Mouse (Mus musculus) macrophage (primary cell): ENCODE measurements around the gene Napepld. TPM values are rescaled to one million over a fixed set of nuclear protein-coding genes. Genes with fewer than 3 reads are reported as not detected.

ENCODE experiments used
- H3K27ac ChIP-seq: fragments of 350-480 bp; formaldehyde crosslinking; 2 replicates; pipeline ENCODE4 v1.9.0; 2021
- H3K36me3 ChIP-seq: fragments of 350-480 bp; formaldehyde crosslinking; 2 replicates; pipeline ENCODE4 v1.9.0; 2021; ENCODE audit errors: inconsistent target
- H3K4me3 ChIP-seq: fragments of 350-480 bp; formaldehyde crosslinking; 2 replicates; pipeline ENCODE4 v1.9.0; 2021; ENCODE audit errors: inconsistent target
- H3K79me2 ChIP-seq: fragments of 350-480 bp; formaldehyde crosslinking; 2 replicates; pipeline ENCODE4 v1.9.0; 2021; ENCODE audit errors: inconsistent target
- WGBS: methylation state at CpG from one replicate; pipeline ENCODE4 v1.1.7; 2026; ENCODE audit warnings: inconsistent platforms; ENCODE audit not compliant: missing documents; 5-methylcytosine and 5-hydroxymethylcytosine counted together
- polyA plus RNA-seq: library from polyadenylated mRNA; stranded (reverse); fragments of 250-400 nt; gene quantifications from 3 replicates; pipeline ENCODE4 v1.2.4, GENCODE M21; 2018; ENCODE audit warnings: inconsistent platforms

Napepld gene
- polyA plus RNA-seq, 1 experiment from 2014 or later, result 4.8 TPM

- H3K36me3 ChIP-seq, result no peaks in the 10 kb centered on the region
- no peak overlapping the region for H3K4me3 ChIP-seq
- WGBS, result 95% methylated on average over 8 of the region's 8 CpGs
- no peaks in the 10 kb centered on the region for H3K79me2 ChIP-seq
- H3K27ac ChIP-seq, result no peak overlapping the region
Observed at GRCm38 (mm10) chr5:21667191-21668137, 33.7 kb downstream of the Napepld start.

GRCm38 (mm10) chr5:21663081-21663480, 38.1 kb downstream of the Napepld start:
- no peaks in the 10 kb centered on the region for H3K79me2 ChIP-seq
- 96% methylated on average over 11 of the region's 11 CpGs for WGBS
- H3K27ac ChIP-seq, result no peak overlapping the region
- H3K4me3 ChIP-seq, result no peak overlapping the region
- H3K36me3 ChIP-seq, result peaks cover 20% of the 10 kb centered on the region; the same call in 1 of the 2 replicates

GRCm38 (mm10) chr5:21660850-21661249, 40.3 kb downstream of the Napepld start:
- Histone ChIP-seq H3K79me2 (no peaks in the 10 kb centered on the region), H3K27ac (no peak overlapping the region), H3K36me3 (peaks cover 27% of the 10 kb centered on the region; the same call in 1 of the 2 replicates), H3K4me3 (no peak overlapping the region)
- 98% methylated on average over 6 of the region's 6 CpGs for WGBS

GRCm38 (mm10) chr5:21658623-21659395, 42.4 kb downstream of the Napepld start:
- Histone ChIP-seq H3K79me2 (no peaks in the 10 kb centered on the region), H3K4me3 (no peak overlapping the region), H3K27ac (no peak overlapping the region), H3K36me3 (peaks cover 28% of the 10 kb centered on the region; the same call in 1 of the 2 replicates)
- WGBS, result 59% methylated on average over 11 of the region's 11 CpGs

GRCm38 (mm10) chr5:21658038-21658437, 43.2 kb downstream of the Napepld start:
- Histone ChIP-seq H3K79me2 (no peaks in the 10 kb centered on the region), H3K4me3 (no peak overlapping the region), H3K27ac (no peak overlapping the region), H3K36me3 (peaks cover 34% of the 10 kb centered on the region; the same call in 1 of the 2 replicates)
- 95% methylated on average over 6 of the region's 6 CpGs for WGBS

GRCm38 (mm10) chr5:21656912-21657311, 44.3 kb downstream of the Napepld start:
- no peak overlapping the region for H3K4me3 ChIP-seq
- H3K36me3 ChIP-seq, result peaks cover 46% of the 10 kb centered on the region; the same call in 1 of the 2 replicates
- 96% methylated on average over 9 of the region's 9 CpGs for WGBS
- no peak overlapping the region for H3K27ac ChIP-seq
- H3K79me2 ChIP-seq, result no peaks in the 10 kb centered on the region

GRCm38 (mm10) chr5:21651885-21652612, 49.1 kb downstream of the Napepld start:
- peaks cover 47% of the 10 kb centered on the region; the same call in 1 of the 2 replicates for H3K36me3 ChIP-seq
- WGBS, result 98% methylated on average over 7 of the region's 7 CpGs
- H3K27ac ChIP-seq, result no peak overlapping the region

GRCm38 (mm10) chr5:21650736-21651135, 50.5 kb downstream of the Napepld start:
- WGBS, result 83% methylated on average over 2 of the region's 2 CpGs
- Histone ChIP-seq H3K27ac (no peak overlapping the region), H3K4me3 (no peak overlapping the region), H3K36me3 (peaks cover 44% of the 10 kb centered on the region; the same call in 1 of the 2 replicates), H3K79me2 (peaks cover 4% of the 10 kb centered on the region; the same call in 1 of the 2 replicates)

More at GRCm38 (mm10) chr5:21651885-21652612, 49.1 kb downstream of the Napepld start:
- Histone ChIP-seq H3K4me3 (no peak overlapping the region), H3K79me2 (no peaks in the 10 kb centered on the region; the same call in 1 of the 2 replicates)

GRCm38 (mm10) chr5:21646133-21646491, 55.1 kb downstream of the Napepld start:
- Histone ChIP-seq H3K79me2 (peaks cover 4% of the 10 kb centered on the region; the same call in 1 of the 2 replicates), H3K4me3 (peak overlapping the region; percentile 73), H3K36me3 (peaks cover 24% of the 10 kb centered on the region; the same call in 1 of the 2 replicates), H3K27ac (no peak overlapping the region)
- WGBS, result 1% methylated on average over 25 of the region's 25 CpGs

GRCm38 (mm10) chr5:21645439-21646132, 55.6 kb downstream of the Napepld start, which contains the start of the genes Fbxl13 and Armc10:
TSS of gene Fbxl13 (minus strand) at chr5:21645634.
TSS of gene Armc10 (plus strand) at chr5:21645813.
- Histone ChIP-seq H3K36me3 (peaks cover 20% of the 10 kb centered on the region; the same call in 1 of the 2 replicates), H3K27ac (no peak within 1 kb of the TSS), H3K79me2 (peaks cover 4% of the 10 kb centered on the region; the same call in 1 of the 2 replicates), H3K4me3 (peak within 1 kb of the TSS; percentile 73)
- under 1% methylated on average over 34 of the region's 40 CpGs for WGBS

- H3K36me3 ChIP-seq, result peaks cover 16% of the 10 kb centered on the region; the same call in 1 of the 2 replicates
- 29% methylated on average over 14 of the region's 14 CpGs for WGBS
- H3K79me2 ChIP-seq, result peaks cover 4% of the 10 kb centered on the region; the same call in 1 of the 2 replicates
- no peak overlapping the region for H3K27ac ChIP-seq
- peak overlapping the region; percentile 14; the same call in 1 of the 2 replicates for H3K4me3 ChIP-seq
Observed at GRCm38 (mm10) chr5:21644891-21645438, 56.2 kb downstream of the Napepld start.

GRCm38 (mm10) chr5:21643606-21644005, 57.6 kb downstream of the Napepld start:
- 36% methylated on average over 1 of the region's 1 CpGs for WGBS
- H3K27ac ChIP-seq, result no peak overlapping the region
- no peak overlapping the region for H3K4me3 ChIP-seq

GRCm38 (mm10) chr5:21640961-21641360, 60.2 kb downstream of the Napepld start:
- no peak overlapping the region for H3K4me3 ChIP-seq
- no peak overlapping the region for H3K27ac ChIP-seq
- 0% methylated on average over 1 of the region's 1 CpGs for WGBS
- no peaks in the 10 kb centered on the region for H3K36me3 ChIP-seq
- no peaks in the 10 kb centered on the region for H3K79me2 ChIP-seq

More at GRCm38 (mm10) chr5:21643606-21644005, 57.6 kb downstream of the Napepld start:
- Histone ChIP-seq H3K36me3 (peaks cover 2% of the 10 kb centered on the region; the same call in 1 of the 2 replicates), H3K79me2 (peaks cover 4% of the 10 kb centered on the region; the same call in 1 of the 2 replicates)
